Mouse (Mus musculus) A20 (cell line): Measurements from ENCODE around the gene Cpne9.
"Not testable (repeated sequence)": the region's sequence is repeated elsewhere in the genome, so short reads cannot be mapped to it uniquely, and the experiment has no call there.

Experiments
- DNase-seq: peaks from one replicate; pipeline ENCODE4 v3.0.0-alpha.2; 2011; ENCODE audit warnings: low read depth, low spot score

The Cpne9 gene

GRCm38 (mm10) chr6:113289346-113289745 is 7.2 kb downstream of the Cpne9 start:
- no peak for DNase-seq

- DNase-seq, result no peak
Observed at GRCm38 (mm10) chr6:113290346-113290745, 8.2 kb downstream of the Cpne9 start.

GRCm38 (mm10) chr6:113292938-113293337 is 10.8 kb downstream of the Cpne9 start:
- no peak for DNase-seq

GRCm38 (mm10) chr6:113296046-113296445 is 13.9 kb downstream of the Cpne9 start:
- DNase-seq, result no peak

- DNase-seq, result no peak
Observed at GRCm38 (mm10) chr6:113296639-113297038, 14.5 kb downstream of the Cpne9 start.

GRCm38 (mm10) chr6:113301350-113301749 is 19.2 kb downstream of the Cpne9 start:
- no peak for DNase-seq

GRCm38 (mm10) chr6:113302258-113302657 is 20.2 kb downstream of the Cpne9 start:
- DNase-seq, result peak; percentile 79

GRCm38 (mm10) chr6:113306322-113306985 is 24.3 kb downstream of the Cpne9 start:
- peak; percentile 100 for DNase-seq

GRCm38 (mm10) chr6:113306986-113307349 is 24.9 kb downstream of the Cpne9 start, which contains the start of gene Brpf1:
Brpf1 (plus strand) TSS chr6:113307137.
- no peak for DNase-seq

- DNase-seq, result peak; percentile 71
Observed at GRCm38 (mm10) chr6:113307481-113308121, 25.5 kb downstream of the Cpne9 start.

GRCm38 (mm10) chr6:113308141-113308540 is 26.0 kb downstream of the Cpne9 start:
- peak; percentile 65 for DNase-seq

- no peak for DNase-seq
Observed at GRCm38 (mm10) chr6:113315972-113316371, 33.9 kb downstream of the Cpne9 start.

GRCm38 (mm10) chr6:113326533-113327315 is 44.6 kb downstream of the Cpne9 start, which contains the start of gene Ogg1:
Ogg1 (plus strand) TSS chr6:113326972.
- DNase-seq, result peak; percentile 99

GRCm38 (mm10) chr6:113329396-113329795 is 47.3 kb downstream of the Cpne9 start:
- no peak for DNase-seq

GRCm38 (mm10) chr6:113330547-113330946 is 48.4 kb downstream of the Cpne9 start:
- DNase-seq, result peak; percentile 71

GRCm38 (mm10) chr6:113331721-113332120 is 49.6 kb downstream of the Cpne9 start:
- DNase-seq, result no peak

GRCm38 (mm10) chr6:113332734-113333133 is 50.6 kb downstream of the Cpne9 start:
- DNase-seq, result not testable (repeated sequence)

GRCm38 (mm10) chr6:113333137-113333950 is 51.2 kb downstream of the Cpne9 start:
- no peak for DNase-seq

GRCm38 (mm10) chr6:113334216-113334615 is 52.1 kb downstream of the Cpne9 start:
- no peak for DNase-seq

GRCm38 (mm10) chr6:113336852-113337620 is 54.9 kb downstream of the Cpne9 start:
- no peak for DNase-seq

GRCm38 (mm10) chr6:113341574-113341973 is 59.5 kb downstream of the Cpne9 start:
- DNase-seq, result no peak
